ENCODE assay signal across 9 mouse cellular contexts in genomic region chr5:77487837-77488827, GRCm38 (mm10).
DNase-seq lines count a peak whose midpoint lies in the region; ATAC-seq and TF ChIP-seq lines count a peak whose summit lies in the region.
"Had no signal": no experiment of that assay in that cellular context is flagged by ENCODE, and none has a peak within 500 bp of the region (broad histone marks: within the 10 kb centered on the region; RNA-seq: fewer than 3 reads in every experiment).

No protein-coding gene starts in this region.

- H3K27ac ChIP-seq in lung, embryonic 16.5 days (ENCODE audit: low read length), result no peak overlapping the region
- H3K27ac ChIP-seq in intestine, postnatal 0 days (ENCODE audit: low read depth, low read length), result no peak overlapping the region
- H3K27ac ChIP-seq: liver, embryonic 13.5 days had no signal

- H3K4me1 ChIP-seq in lung, embryonic 16.5 days (replicated peaks; ENCODE audit: control insufficient read depth, insufficient read depth, low read length), result peaks cover 5% of the 10 kb centered on the region; the same call in 1 of the 2 replicates
- no peaks in the 10 kb centered on the region for H3K4me1 ChIP-seq in intestine, postnatal 0 days (replicated peaks; ENCODE audit: control insufficient read depth, insufficient read depth, low read length)
- H3K4me1 ChIP-seq: liver, embryonic 13.5 days had no signal

- peak overlapping the region; percentile 14; the same call in 1 of the 2 replicates for H3K4me3 ChIP-seq in lung, embryonic 16.5 days (ENCODE audit: low read length)
- H3K4me3 ChIP-seq in intestine, postnatal 0 days (ENCODE audit: low read depth, low read length), result no peak overlapping the region
- H3K4me3 ChIP-seq: liver, embryonic 13.5 days had no signal

- ATAC-seq in cerebellum, adult (ENCODE audit: insufficient number of reproducible peaks, low FRiP score, low TSS enrichment), result peak; percentile 27; the same call in 1 of the 2 replicates
- 0 out of 2 replicates have a peak, but pooled peaks have one; percentile 17 for ATAC-seq in lung, embryonic 16.5 days (ENCODE audit: low read depth)
- ATAC-seq in intestine, postnatal 0 days, result no peak

- WGBS in lung, embryonic 16.5 days, result 19% methylated on average over 19 of the region's 19 CpGs
- 35% methylated on average over 19 of the region's 19 CpGs for WGBS in intestine, postnatal 0 days

- H3K4me2 ChIP-seq in lung, embryonic 16.5 days (ENCODE audit: low read depth, low read length), result peak overlapping the region; percentile 45
- peak overlapping the region; percentile 35; the same call in 1 of the 2 replicates for H3K4me2 ChIP-seq in intestine, postnatal 0 days (replicated peaks; ENCODE audit: low read depth)
- H3K4me2 ChIP-seq: liver, embryonic 13.5 days had no signal

- no peak for TF ChIP-seq CTCF in intestine, postnatal 0 days (IDR thresholded peaks at IDR 0.05; ENCODE audit: low read depth)

- no peaks in the 10 kb centered on the region for H3K9me3 ChIP-seq in lung, embryonic 16.5 days (ENCODE audit: control insufficient read depth, low read length)
- H3K9me3 ChIP-seq in intestine, postnatal 0 days (ENCODE audit: control insufficient read depth), result no peaks in the 10 kb centered on the region
- H3K9me3 ChIP-seq: liver, embryonic 13.5 days had no signal

- H3K36me3 ChIP-seq in lung, embryonic 16.5 days (ENCODE audit: control insufficient read depth, insufficient read depth, low read length), result no peaks in the 10 kb centered on the region
- H3K36me3 ChIP-seq in intestine, postnatal 0 days (ENCODE audit: control insufficient read depth, insufficient read depth), result no peaks in the 10 kb centered on the region
- H3K36me3 ChIP-seq: liver, embryonic 13.5 days had no signal

- no peak overlapping the region for H3K9ac ChIP-seq in lung, embryonic 16.5 days (ENCODE audit: low read length)
- no peak overlapping the region for H3K9ac ChIP-seq in intestine, postnatal 0 days (ENCODE audit: low read depth, low read length)
- H3K9ac ChIP-seq: liver, embryonic 13.5 days had no signal

- no peaks in the 10 kb centered on the region for H3K27me3 ChIP-seq in lung, embryonic 16.5 days (ENCODE audit: control insufficient read depth, insufficient read depth, low read depth, low read length)
- H3K27me3 ChIP-seq in intestine, postnatal 0 days (replicated peaks; ENCODE audit: control insufficient read depth, insufficient read depth, low read length), result no peaks in the 10 kb centered on the region
- H3K27me3 ChIP-seq: liver, embryonic 13.5 days had no signal

- no peak for DNase-seq in cerebellum, postnatal 25 days
- DNase-seq in lung, postnatal 10 days, result no peak
- DNase-seq in retina, postnatal 1 day, result peak; percentile 41
- no peak for DNase-seq in frontal cortex, postnatal 10 days (ENCODE audit: low spot score in 2 of 2)
- DNase-seq in cerebellum, adult 9-10 months, result no peak
- DNase-seq: liver, embryonic 13.5 days had no signal
